Mouse (Mus musculus): Measurements from ENCODE around the gene Mrc2. TPM values are rescaled to one million over a fixed set of nuclear protein-coding genes. Genes with fewer than 3 reads are reported as not detected.

Mrc2 gene
- 10 to 100 TPM; 15.4 to 31.1 (median 22.2) TPM for total RNA-seq (2022)

GRCm38 (mm10) chr11:105292124-105293071 lies at the start of gene Mrc2:
TSS of gene Mrc2 (plus strand) at chr11:105292643.
- no peak for DNase-seq

GRCm38 (mm10) chr11:105246369-105246768 lies 46.1 kb upstream of the Mrc2 start:
- DNase-seq = no peak

DNA sequence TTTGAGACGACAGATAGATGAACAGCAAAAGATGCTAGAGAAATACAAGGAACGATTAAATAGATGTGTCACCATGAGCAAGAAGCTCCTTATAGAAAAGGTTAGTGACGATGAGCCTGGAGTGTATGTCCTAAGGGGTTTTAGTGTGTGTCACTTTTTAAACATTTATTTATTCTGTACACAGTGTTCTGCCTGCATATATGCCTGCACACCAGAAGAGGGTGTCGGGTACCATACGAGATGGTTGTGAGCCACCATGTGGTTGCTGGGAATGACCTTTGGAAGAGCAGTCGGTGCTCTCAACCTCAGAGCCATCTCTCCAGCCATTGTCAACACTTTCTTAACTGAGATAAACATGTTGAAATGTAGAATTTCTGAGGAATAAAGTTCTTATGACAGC lies 45.7 kb upstream of the Mrc2 start:
- no peak for DNase-seq

- no peak for DNase-seq
Observed at GRCm38 (mm10) chr11:105247321-105247720, 45.1 kb upstream of the Mrc2 start.

DNA sequence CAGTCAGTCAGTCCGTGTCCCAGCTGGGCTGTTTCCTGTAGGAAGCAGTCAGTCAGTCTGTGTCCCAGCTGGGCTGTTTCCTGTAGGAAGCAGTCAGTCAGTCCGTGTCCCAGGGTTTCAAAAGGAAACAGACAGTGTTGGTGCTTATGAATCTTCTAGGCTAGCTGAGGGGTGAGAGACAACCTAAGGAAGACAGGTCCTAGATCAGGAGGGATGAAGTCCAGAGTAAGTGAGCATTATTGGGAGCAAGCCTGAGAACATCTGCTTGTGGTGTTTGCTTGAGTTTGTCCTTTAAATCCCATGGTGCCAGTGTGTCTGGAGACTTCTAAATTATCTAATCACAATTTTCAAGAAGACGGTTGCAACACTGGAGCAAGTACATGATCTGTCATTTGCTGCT lies 32.7 kb upstream of the Mrc2 start:
- no peak for DNase-seq

GRCm38 (mm10) chr11:105261116-105261515 lies 31.3 kb upstream of the Mrc2 start:
- no peak for DNase-seq

DNA sequence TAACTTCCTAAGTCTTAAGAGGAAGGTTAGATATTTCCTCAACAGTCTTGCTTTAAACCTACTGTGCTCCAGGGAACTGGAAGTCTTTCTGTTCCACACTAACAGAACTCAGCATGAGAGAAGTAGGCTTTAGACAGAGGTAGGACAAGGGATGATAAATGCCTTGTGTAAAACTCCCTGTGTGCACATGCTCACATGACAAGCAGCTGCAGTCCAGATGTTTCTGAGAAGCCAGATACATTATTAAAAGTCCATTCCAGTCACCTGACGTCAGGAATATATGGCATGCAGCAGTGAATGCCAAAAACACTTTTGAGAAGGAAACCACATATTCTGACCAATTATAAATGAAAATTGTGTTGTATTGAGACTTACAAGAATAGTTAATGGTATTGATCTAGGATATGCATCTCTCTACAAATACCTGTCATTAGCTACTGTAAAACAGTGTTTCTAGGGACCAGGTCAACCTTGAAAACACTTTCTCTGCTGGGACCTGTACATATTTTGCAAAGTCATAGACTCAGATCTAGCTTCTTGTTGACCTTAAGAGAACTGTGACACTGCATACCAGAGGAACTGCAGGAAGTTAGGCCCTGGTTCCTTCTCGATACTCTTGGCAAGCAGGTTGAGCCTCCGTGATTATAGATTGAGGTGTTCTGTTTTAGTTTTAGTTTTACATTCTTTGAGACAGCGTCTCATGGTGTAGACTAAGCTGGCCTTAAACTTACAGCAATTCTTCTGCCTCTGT lies 30.7 kb upstream of the Mrc2 start:
- no peak for DNase-seq

DNA sequence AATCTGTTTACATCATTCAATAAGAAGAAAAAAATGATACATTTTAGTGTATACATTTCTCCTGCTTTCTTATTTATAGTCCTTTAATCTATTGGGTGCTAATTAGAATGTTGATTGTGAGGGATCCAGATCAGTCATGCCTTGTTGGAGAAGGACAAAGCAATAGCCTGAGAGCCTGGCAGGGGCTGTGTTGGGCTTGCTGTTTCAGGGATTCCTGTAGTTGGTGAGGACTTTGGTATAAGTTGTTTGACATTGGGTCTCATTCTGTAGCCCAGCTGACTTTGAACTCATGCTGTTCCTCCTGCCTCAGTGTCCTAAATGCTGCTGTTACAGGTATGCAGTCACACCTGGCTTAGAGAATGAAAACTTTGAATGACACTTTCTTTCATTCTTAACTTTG lies 27.9 kb upstream of the Mrc2 start:
- DNase-seq = no peak

DNA sequence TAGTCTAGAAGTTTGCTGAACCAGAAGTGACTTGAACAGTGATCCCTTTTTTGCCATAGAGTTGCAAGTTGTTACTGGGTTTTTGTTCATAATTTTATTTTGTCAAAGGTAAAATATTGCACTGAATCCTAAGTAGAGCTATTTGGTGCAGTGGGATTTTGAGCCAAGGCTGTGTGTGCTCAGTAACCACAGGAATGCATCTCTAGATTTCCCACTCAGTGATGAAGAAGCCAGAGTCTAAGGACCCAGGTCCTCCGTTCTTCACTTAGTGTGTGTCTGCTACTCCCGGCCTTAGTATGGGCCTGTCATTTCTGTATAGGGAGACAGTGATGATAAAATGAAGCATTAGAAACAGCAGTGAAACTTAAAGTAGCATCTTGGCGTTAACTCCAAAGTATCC lies 27.5 kb upstream of the Mrc2 start:
- DNase-seq = no peak

GRCm38 (mm10) chr11:105270155-105270554 lies 22.3 kb upstream of the Mrc2 start:
- no peak for DNase-seq

GRCm38 (mm10) chr11:105280456-105280855 lies 12.0 kb upstream of the Mrc2 start:
- DNase-seq = no peak

DNA sequence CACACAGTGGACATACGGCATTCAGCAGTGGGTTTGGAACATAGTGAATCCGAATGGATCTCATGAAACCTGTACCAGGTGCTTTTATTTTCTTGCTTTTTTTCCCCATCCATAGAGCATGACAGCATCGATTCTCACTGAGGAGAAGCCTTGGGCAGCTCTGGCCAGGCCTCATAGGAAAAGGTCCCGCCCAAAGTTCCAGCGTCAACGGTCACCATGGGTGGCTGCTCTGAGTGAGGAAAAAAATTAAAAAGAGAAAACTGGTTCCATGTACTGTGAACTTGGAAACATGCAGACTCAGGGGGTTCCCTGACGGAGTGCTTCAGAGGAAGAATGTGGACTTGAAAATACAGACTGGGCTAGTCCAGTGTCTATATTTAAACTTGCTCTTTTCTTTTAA lies 11.2 kb upstream of the Mrc2 start:
- no peak for DNase-seq

GRCm38 (mm10) chr11:105281763-105282459 lies 10.5 kb upstream of the Mrc2 start:
- DNase-seq = no peak

DNA sequence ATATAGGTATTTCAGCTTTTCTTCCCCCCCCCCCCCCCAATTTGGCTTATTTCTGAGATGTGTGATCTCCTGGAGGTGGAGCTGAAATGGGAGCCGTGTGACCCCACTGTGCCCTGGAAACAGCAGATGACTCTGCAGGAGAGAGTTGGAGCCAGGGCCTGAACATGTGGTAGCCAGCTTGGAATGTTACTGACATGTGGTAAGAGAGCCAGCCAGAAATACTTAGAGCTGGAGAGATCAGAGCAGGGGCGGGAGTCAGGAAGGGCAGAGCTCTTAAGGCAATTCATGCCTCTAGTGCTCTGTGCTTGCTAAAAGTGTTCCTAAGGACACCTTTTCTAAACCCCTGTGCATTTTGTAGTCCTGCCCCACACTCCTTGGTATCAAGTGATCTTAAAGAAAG lies 10.0 kb upstream of the Mrc2 start:
- no peak for DNase-seq

DNA sequence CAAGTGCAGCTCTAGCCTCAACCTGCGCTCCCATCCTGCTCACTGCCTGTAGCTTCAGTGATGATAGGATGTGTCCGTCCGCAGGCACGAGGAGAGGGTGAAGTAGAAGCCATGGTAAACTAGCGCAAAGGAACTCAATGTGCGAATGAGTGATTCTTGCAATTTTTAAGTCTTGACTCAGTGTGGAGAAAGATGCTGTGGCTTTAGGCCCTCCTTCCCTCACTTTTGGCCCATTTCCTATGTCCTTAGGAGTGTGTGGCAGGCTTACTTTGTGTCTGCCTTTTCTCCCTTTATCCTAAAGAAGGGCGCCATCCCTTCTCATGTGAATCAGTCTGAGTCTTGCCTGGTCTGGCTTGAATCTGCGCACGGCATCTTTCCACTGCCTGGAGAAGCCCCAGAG lies 9.4 kb upstream of the Mrc2 start:
- no peak for DNase-seq

- DNase-seq = no peak
Observed at GRCm38 (mm10) chr11:105285720-105286119, 6.7 kb upstream of the Mrc2 start.

GRCm38 (mm10) chr11:105289403-105289802 lies 3.0 kb upstream of the Mrc2 start:
- DNase-seq = no peak

GRCm38 (mm10) chr11:105291681-105292123 lies 741 bp upstream of the Mrc2 start:
- DNase-seq = no peak

DNA sequence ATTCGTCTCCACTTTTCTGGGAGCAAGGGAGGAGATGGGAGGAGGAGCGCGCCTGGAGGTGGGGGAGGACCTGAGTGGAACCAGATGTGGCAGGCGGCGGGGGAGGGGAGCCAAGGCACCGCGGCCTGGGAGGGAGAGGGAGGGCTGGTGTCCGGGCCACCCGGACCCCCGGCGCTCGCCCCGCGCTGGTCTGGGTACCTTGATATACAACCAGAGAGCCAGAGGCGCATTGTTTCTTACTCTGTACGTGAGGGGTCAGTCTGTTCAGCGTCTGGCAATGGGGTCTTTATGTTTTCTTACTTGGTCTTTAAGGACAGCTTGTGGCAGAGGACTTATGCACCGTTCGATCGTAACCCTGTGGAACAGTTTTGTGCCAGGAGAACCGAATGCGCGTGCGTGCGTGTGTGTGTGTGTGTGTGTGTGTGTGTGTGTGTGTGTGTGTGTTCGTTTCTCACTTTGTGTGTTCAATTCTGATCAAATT lies 698 bp downstream of the Mrc2 start:
- DNase-seq = no peak

DNA sequence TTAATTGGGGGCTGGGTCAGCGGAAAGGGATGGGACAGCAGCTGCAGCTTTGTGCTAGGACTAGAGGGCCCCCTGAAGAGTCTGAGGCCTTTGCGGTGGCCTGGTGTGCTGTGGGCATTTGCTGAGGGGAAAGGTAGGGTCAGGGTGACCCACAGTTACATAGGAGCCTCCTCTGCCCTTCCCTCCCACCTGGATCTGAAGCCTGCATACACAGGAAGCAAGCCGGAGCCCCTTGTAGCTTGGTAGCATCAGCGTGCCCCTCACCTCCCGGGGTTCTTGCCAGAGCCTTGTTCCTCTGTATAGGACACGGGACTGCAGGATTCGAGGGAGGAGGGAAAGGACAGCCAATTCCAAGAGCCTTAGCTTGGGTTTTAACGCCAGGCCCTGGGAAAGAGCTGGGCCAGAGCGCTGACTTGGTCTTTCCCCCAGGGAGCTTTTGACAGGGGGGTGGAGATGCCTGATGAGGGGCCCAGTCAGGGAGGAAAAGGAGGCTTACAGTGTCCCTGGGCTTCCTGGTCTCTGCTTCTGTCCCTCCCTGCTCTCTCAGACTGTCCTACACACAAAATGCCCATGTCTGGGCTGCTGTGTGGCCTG lies 1.6 kb downstream of the Mrc2 start:
- no peak for DNase-seq

GRCm38 (mm10) chr11:105296084-105296483 lies 3.6 kb downstream of the Mrc2 start:
- no peak for DNase-seq

- no peak for DNase-seq
Observed at GRCm38 (mm10) chr11:105310197-105310596, 17.8 kb downstream of the Mrc2 start.
